Mouse (Mus musculus) embryonic facial prominence, embryonic 10.5 days (tissue): ENCODE results near the gene Def6. TPM values are rescaled to one million over a fixed set of nuclear protein-coding genes. Genes with fewer than 3 reads are reported as not detected.

ENCODE experiments used
- DNase-seq: peaks from one replicate; pipeline ENCODE4 v3.0.0-alpha.2; 2017; ENCODE audit warnings: low spot score
- H3K27ac ChIP-seq: fragments of 300-500 bp; sonication (generic); replicated peaks from 2 replicates; pipeline ENCODE4 v1.5.1; 2016; ENCODE audit warnings: mild to moderate bottlenecking
- H3K27me3 ChIP-seq: fragments of 300-500 bp; sonication (generic); replicated peaks from 2 replicates; pipeline ENCODE4 v1.6.1; 2016; ENCODE audit warnings: low read depth, mild to moderate bottlenecking; ENCODE audit not compliant: poor library complexity, severe bottlenecking
- H3K36me3 ChIP-seq: fragments of 300-500 bp; sonication (generic); replicated peaks from 2 replicates; pipeline ENCODE4 v1.6.1; 2016; ENCODE audit warnings: mild to moderate bottlenecking, moderate library complexity
- H3K4me1 ChIP-seq: fragments of 300-500 bp; sonication (generic); 2 replicates; pipeline ENCODE4 v1.6.1; 2016
- H3K4me3 ChIP-seq: fragments of 300-500 bp; sonication (generic); 2 replicates; pipeline ENCODE4 v1.5.1; 2016; ENCODE audit warnings: mild to moderate bottlenecking, moderate library complexity
- H3K9me3 ChIP-seq: fragments of 300-500 bp; sonication (generic); 2 replicates; pipeline ENCODE4 v1.6.1; 2016; ENCODE audit warnings: mild to moderate bottlenecking
- WGBS: fragments of 180-500 bp; shearing (Covaris S2); methylation state at CpG from one replicate; pipeline ENCODE4 v1.1.7; 2016; 5-methylcytosine and 5-hydroxymethylcytosine counted together
- polyA plus RNA-seq: library from polyadenylated mRNA; unstranded; fragments of >200 nt; fragmentation: Nextera tagmentation; extraction: Ambion mirVana; gene quantifications from 2 replicates; pipeline ENCODE4 v1.2.1, GENCODE M21; 2016

Gene Def6
- polyA plus RNA-seq, 1 experiment from 2014 or later: 3.7 TPM

- Histone ChIP-seq H3K4me1 (peaks cover 44% of the 10 kb centered on the region), H3K27me3 (no peaks in the 10 kb centered on the region), H3K9me3 (no peaks in the 10 kb centered on the region), H3K27ac (no peak overlapping the region), H3K4me3 (no peak overlapping the region), H3K36me3 (peaks cover 13% of the 10 kb centered on the region; the same call in 1 of the 2 replicates)
- WGBS: 80% methylated on average over 5 of the region's 5 CpGs
- no peak for DNase-seq
These were observed 44.7 kb downstream of the Def6 start for GRCm38 (mm10) chr17:28252281-28252648.

- Histone ChIP-seq H3K4me1 (peaks cover 45% of the 10 kb centered on the region), H3K4me3 (no peak overlapping the region), H3K27ac (no peak overlapping the region), H3K36me3 (peaks cover 13% of the 10 kb centered on the region; the same call in 1 of the 2 replicates), H3K9me3 (no peaks in the 10 kb centered on the region), H3K27me3 (no peaks in the 10 kb centered on the region)
- peak; percentile 28 for DNase-seq
- WGBS: 70% methylated on average over 7 of the region's 7 CpGs
These were observed 45.6 kb downstream of the Def6 start for GRCm38 (mm10) chr17:28253216-28253615.

GRCm38 (mm10) chr17:28254804-28255203, 47.2 kb downstream of the Def6 start:
- H3K4me1 ChIP-seq: peaks cover 45% of the 10 kb centered on the region
- 75% methylated on average over 4 of the region's 4 CpGs for WGBS
- no peaks in the 10 kb centered on the region for H3K27me3 ChIP-seq
- no peak overlapping the region for H3K4me3 ChIP-seq
- H3K36me3 ChIP-seq: peaks cover 24% of the 10 kb centered on the region
- DNase-seq: no peak
- peaks cover 9% of the 10 kb centered on the region; the same call in 1 of the 2 replicates for H3K9me3 ChIP-seq
- peak overlapping the region; percentile 40; the same call in 1 of the 2 replicates for H3K27ac ChIP-seq

GRCm38 (mm10) chr17:28255651-28256050, 48.1 kb downstream of the Def6 start:
- DNase-seq: no peak
- Histone ChIP-seq H3K4me3 (0 out of 2 replicates have a peak overlapping the region, but pooled peaks have one; percentile 8), H3K4me1 (peaks cover 45% of the 10 kb centered on the region), H3K9me3 (peaks cover 9% of the 10 kb centered on the region; the same call in 1 of the 2 replicates), H3K27ac (peak overlapping the region; percentile 73), H3K27me3 (no peaks in the 10 kb centered on the region), H3K36me3 (peaks cover 24% of the 10 kb centered on the region)
- 33% methylated on average over 5 of the region's 5 CpGs for WGBS

GRCm38 (mm10) chr17:28256651-28257328, 49.2 kb downstream of the Def6 start:
- Histone ChIP-seq H3K27me3 (no peaks in the 10 kb centered on the region), H3K4me1 (peaks cover 56% of the 10 kb centered on the region), H3K27ac (peak overlapping the region; percentile 77), H3K9me3 (peaks cover 9% of the 10 kb centered on the region; the same call in 1 of the 2 replicates), H3K4me3 (no peak overlapping the region), H3K36me3 (peaks cover 18% of the 10 kb centered on the region)
- peak; percentile 57 for DNase-seq
- 67% methylated on average over 13 of the region's 13 CpGs for WGBS

GRCm38 (mm10) chr17:28258325-28258724, 50.7 kb downstream of the Def6 start:
- Histone ChIP-seq H3K4me1 (peaks cover 58% of the 10 kb centered on the region), H3K4me3 (no peak overlapping the region), H3K36me3 (peaks cover 11% of the 10 kb centered on the region), H3K9me3 (peaks cover 9% of the 10 kb centered on the region; the same call in 1 of the 2 replicates), H3K27ac (0 out of 2 replicates have a peak overlapping the region, but pooled peaks have one; percentile 4), H3K27me3 (no peaks in the 10 kb centered on the region)
- WGBS: 89% methylated on average over 9 of the region's 9 CpGs
- DNase-seq: no peak

DNA sequence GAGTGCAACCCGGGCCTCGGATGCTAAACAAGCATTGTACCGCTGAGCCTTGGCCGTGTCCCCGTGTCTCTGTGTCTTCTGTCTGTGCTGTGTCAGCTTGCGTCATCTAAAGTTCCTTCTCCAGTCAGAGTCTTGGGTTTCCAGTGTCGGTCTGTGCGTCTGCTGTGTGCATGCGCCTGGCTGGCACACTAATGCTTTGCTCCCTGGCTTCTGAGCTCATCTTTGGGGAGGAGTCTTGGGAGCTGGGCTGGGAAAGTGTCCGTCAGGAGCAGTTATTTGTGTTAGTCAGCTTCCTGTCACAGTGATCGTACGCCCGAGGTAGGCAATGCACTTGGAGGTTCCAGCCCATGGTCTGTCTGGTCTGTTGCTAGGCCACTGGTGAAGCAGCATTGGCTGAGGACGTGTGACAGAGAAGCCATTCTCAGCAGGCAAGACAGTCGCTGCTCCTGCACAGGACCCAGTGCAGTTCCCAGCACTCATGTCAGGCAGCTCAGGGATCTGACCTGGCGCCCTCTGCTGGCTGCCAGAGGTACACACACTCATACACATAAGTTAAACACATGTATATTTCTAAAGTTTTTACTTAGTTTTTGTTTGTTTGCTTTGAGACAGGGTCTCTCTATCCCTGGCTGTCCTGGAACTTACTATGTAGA, 52.4 kb downstream of the Def6 start:
- Histone ChIP-seq H3K4me1 (peaks cover 66% of the 10 kb centered on the region), H3K27me3 (no peaks in the 10 kb centered on the region), H3K27ac (no peak overlapping the region), H3K4me3 (no peak overlapping the region), H3K9me3 (peaks cover 9% of the 10 kb centered on the region; the same call in 1 of the 2 replicates), H3K36me3 (peaks cover 11% of the 10 kb centered on the region)
- 77% methylated on average over 16 of the region's 16 CpGs for WGBS
- DNase-seq: no peak

- 82% methylated on average over 9 of the region's 9 CpGs for WGBS
- Histone ChIP-seq H3K36me3 (peaks cover 11% of the 10 kb centered on the region), H3K27ac (no peak overlapping the region)
These were observed 52.9 kb downstream of the Def6 start for GRCm38 (mm10) chr17:28260543-28260909.

DNA sequence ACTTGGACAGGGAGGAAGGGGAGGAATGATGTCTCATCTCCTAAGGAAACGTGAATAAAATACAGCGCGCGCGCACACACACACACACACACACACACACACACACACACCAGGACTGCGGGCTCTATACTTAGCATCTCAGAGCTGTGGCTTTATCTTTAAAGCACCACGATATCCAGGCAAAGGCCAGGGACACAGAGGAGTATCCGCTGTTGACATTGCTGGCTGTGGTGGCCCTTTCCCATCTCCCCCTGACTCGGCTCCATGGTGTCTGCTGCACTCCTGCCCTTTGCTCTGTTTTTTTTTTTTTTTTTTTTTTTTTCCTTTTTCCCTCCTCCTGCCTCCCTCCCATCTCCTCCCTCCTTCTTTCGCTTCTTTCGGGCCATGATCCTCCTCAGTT, 54.2 kb downstream of the Def6 start:
- Histone ChIP-seq H3K36me3 (peaks cover 13% of the 10 kb centered on the region), H3K27me3 (no peaks in the 10 kb centered on the region), H3K27ac (no peak overlapping the region), H3K9me3 (peaks cover 9% of the 10 kb centered on the region; the same call in 1 of the 2 replicates), H3K4me1 (peaks cover 59% of the 10 kb centered on the region), H3K4me3 (no peak overlapping the region)
- WGBS: 77% methylated on average over 11 of the region's 11 CpGs
- DNase-seq: no peak

More at GRCm38 (mm10) chr17:28260543-28260909, 52.9 kb downstream of the Def6 start:
- DNase-seq: no peak
- peaks cover 9% of the 10 kb centered on the region; the same call in 1 of the 2 replicates for H3K9me3 ChIP-seq
- no peaks in the 10 kb centered on the region for H3K27me3 ChIP-seq
- no peak overlapping the region for H3K4me3 ChIP-seq
- H3K4me1 ChIP-seq: peaks cover 66% of the 10 kb centered on the region

DNA sequence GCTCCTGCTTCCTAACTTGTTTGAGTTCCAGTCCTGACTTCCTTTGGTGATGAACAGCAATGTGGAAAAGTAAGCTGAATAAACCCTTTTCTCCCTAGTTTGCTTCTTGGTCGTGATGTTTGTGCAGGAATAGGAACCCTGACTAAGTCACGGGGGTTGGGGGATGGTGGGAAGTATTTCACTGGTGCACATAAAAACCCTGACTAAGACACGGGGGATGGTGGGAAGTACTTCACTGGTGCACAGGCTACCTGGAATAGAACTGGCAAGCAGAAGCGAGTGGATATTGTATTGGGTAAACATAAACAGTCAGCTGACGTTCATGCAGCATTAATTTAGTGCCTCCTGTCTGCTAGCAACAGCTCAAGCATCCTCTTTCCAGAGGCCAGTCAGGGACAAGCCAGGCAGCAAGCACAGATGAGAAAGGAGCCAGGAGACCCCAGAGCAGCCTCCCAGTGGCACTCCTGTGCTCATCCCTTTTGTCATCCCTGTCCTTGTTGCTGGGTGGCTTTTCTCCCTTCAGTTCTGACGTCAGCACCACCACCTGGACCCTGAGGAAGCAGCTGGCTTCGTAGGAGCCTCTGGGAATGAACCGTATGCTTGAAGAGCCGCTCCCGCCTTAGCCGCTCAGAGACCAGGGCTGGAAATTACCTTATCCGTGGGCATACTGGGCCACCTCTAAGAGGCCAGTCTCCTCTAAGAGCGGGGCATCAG, 55.8 kb downstream of the Def6 start:
- Histone ChIP-seq H3K27me3 (no peaks in the 10 kb centered on the region), H3K4me1 (peaks cover 46% of the 10 kb centered on the region), H3K36me3 (peaks cover 13% of the 10 kb centered on the region), H3K9me3 (peaks cover 9% of the 10 kb centered on the region; the same call in 1 of the 2 replicates), H3K4me3 (no peak overlapping the region), H3K27ac (peak overlapping the region; percentile 66)
- 74% methylated on average over 13 of the region's 13 CpGs for WGBS
- DNase-seq: no peak

DNA sequence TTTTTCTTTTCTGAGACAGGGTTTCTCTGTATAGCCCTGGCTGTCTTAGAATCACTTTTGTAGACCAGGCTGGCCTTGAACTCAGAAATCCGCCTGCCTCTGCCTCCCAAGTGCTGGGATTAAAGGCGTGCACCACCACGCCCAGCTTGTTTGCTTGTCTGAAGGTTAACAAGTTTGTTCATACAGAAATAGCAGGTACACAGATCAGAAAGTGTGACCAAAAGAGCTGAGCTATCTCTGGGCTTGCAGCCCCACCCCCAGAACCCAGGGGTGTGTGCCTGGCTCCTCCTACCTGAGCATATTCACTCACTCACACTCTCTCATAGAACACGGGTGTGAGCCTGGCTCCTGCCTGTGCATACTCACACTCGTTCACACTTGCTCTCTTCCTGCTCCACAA, 59.7 kb downstream of the Def6 start:
- 0 out of 2 replicates have a peak, but pooled peaks cover 2% of the 10 kb centered on the region for H3K36me3 ChIP-seq
- no peak for DNase-seq
- WGBS: 92% methylated on average over 5 of the region's 5 CpGs
- no peaks in the 10 kb centered on the region for H3K27me3 ChIP-seq
- H3K4me1 ChIP-seq: peaks cover 48% of the 10 kb centered on the region
- no peak overlapping the region for H3K27ac ChIP-seq
- H3K4me3 ChIP-seq: no peak overlapping the region
- H3K9me3 ChIP-seq: no peaks in the 10 kb centered on the region

DNA sequence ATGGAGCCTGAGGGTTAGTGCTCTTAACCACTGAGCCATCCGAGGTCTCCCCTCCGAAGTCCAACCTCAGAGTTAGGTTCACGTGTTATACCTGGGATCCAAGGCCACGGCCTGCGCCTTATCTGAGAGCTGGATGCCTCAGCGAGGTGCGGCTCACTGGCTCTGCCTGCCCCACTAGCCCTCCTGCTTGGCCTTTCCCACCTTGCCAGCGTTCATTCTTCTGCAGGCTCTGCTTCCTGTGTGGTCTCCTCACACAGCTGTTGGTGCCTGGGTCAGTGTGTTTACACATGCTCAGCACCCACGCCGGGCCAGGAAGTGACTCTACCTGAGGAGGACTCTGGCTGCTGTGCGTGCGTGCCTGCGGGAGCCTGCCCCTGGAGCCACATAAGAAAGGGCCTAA, 62.6 kb downstream of the Def6 start:
- peaks cover 29% of the 10 kb centered on the region for H3K4me1 ChIP-seq
- 0 out of 2 replicates have a peak, but pooled peaks cover 2% of the 10 kb centered on the region for H3K36me3 ChIP-seq
- no peaks in the 10 kb centered on the region for H3K9me3 ChIP-seq
- no peaks in the 10 kb centered on the region for H3K27me3 ChIP-seq
- H3K4me3 ChIP-seq: no peak overlapping the region
- DNase-seq: no peak
- H3K27ac ChIP-seq: peak overlapping the region; percentile 63; the same call in 1 of the 2 replicates
- 79% methylated on average over 13 of the region's 13 CpGs for WGBS
